Mouse (Mus musculus) ES-E14 (cell line): Measurements from ENCODE around the gene Nol4l. TPM values are rescaled to one million over a fixed set of nuclear protein-coding genes. Genes with fewer than 3 reads are reported as not detected.

Experiments
- DNase-seq: peaks from one replicate; pipeline ENCODE4 v3.0.0-alpha.2; 2013; ENCODE audit warnings: low read depth, low spot score
- H3K27ac ChIP-seq: 2 replicates; pipeline ENCODE4 v1.5.1; 2012; ENCODE audit warnings: low read depth, mild to moderate bottlenecking, low read length, moderate library complexity, mixed read lengths; ENCODE audit not compliant: poor library complexity, insufficient read depth, severe bottlenecking
- H3K36me3 ChIP-seq: 2 replicates; pipeline ENCODE4 v1.6.1; 2012; ENCODE audit warnings: mild to moderate bottlenecking, low read length, moderate library complexity, mixed read lengths; ENCODE audit not compliant: control insufficient read depth, poor library complexity, insufficient read depth, severe bottlenecking
- H3K4me1 ChIP-seq, 2 experiments: fragments of 150-350 bp in 1 of 2; sonication (generic) in 1 of 2; 2 replicates each; pipeline ENCODE4 v1.6.1; 2012; ENCODE audit warnings: low read length in 2 of 2, mild to moderate bottlenecking in 1 of 2, mixed read lengths in 1 of 2; ENCODE audit not compliant: control insufficient read depth in 2 of 2, insufficient read depth in 2 of 2, poor library complexity in 1 of 2
- H3K4me3 ChIP-seq, 2 experiments: fragments of 150-350 bp in 1 of 2; sonication (generic) in 1 of 2; 2 replicates each; pipeline ENCODE4 v1.5.1; 2012; ENCODE audit warnings: low read length in 2 of 2, low read depth in 1 of 2, mild to moderate bottlenecking in 1 of 2, mixed read lengths in 1 of 2; ENCODE audit not compliant: insufficient read depth in 1 of 2, poor library complexity in 1 of 2, severe bottlenecking in 1 of 2
- H3K9ac ChIP-seq: 2 replicates; pipeline ENCODE4 v1.6.1; 2012; ENCODE audit warnings: low read depth, mild to moderate bottlenecking, low read length, mixed read lengths; ENCODE audit not compliant: poor library complexity, insufficient read depth, severe bottlenecking
- H3K9me3 ChIP-seq: fragments of 150-350 bp; sonication (generic); 2 replicates; pipeline ENCODE4 v1.6.1; 2012; ENCODE audit warnings: low read depth, mild to moderate bottlenecking, low read length; ENCODE audit not compliant: control insufficient read depth, insufficient read depth
- CHD2 ChIP-seq: IDR thresholded peaks from 2 replicates; pipeline ENCODE4 v1.6.1; 2014; ENCODE audit warnings: mild to moderate bottlenecking, low read depth, low read length, inconsistent platforms
- HCFC1 ChIP-seq: IDR thresholded peaks from 2 replicates; pipeline ENCODE4 v1.6.1; 2012; ENCODE audit warnings: low read length, inconsistent platforms, borderline replicate concordance; ENCODE audit not compliant: insufficient read depth
- MAFK ChIP-seq: IDR thresholded peaks from 2 replicates; pipeline ENCODE4 v1.6.1; 2014; ENCODE audit warnings: mild to moderate bottlenecking, low read depth, low read length, inconsistent platforms; ENCODE audit not compliant: insufficient read depth
- ZC3H11A ChIP-seq: IDR thresholded peaks from 2 replicates; pipeline ENCODE4 v1.6.1; 2012; ENCODE audit warnings: low read depth, mild to moderate bottlenecking, inconsistent platforms, low read length, borderline replicate concordance
- ZNF384 ChIP-seq: IDR thresholded peaks from 2 replicates; pipeline ENCODE4 v1.6.1; 2012; ENCODE audit warnings: low read depth, low read length, inconsistent platforms
- in situ Hi-C, 2 experiments: fragments of 600-800 bp; cut with MboI; formaldehyde crosslinking; loops; one replicate each; pipeline ENCODE4 v1.15.1; 2025; ENCODE audit warnings: low sequenced_read_pairs in 2 of 2, inconsistent platforms in 1 of 2; ENCODE audit not compliant: unreplicated experiment in 2 of 2
- total RNA-seq: library from RNA; depleted of rRNA; stranded (reverse); fragments of 300-350 nt; gene quantifications from 2 replicates; pipeline ENCODE4 v1.2.3, GENCODE M21; 2012

The Nol4l gene
- total RNA-seq, 1 experiment, result 3.8 TPM

DNA sequence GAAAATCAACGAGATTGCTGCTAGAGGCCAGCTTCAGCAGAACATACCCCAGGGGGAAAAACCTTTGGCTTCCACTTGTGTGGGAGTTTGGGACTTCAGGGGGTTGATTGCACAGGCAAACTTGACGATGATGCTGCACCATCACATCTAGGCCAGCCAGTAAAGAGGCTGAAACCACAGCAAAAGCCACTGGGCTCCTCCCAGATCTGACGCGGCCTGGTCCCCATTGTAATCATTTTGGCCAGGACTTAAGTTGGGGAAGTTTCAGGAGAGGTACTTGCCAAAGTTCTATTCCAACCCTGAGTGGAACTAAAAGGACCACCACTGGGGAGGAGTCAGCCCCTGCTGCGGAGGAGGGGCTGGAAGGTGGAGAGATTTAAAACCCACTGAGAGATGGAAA, 38.8 kb downstream of the Nol4l start:
- Histone ChIP-seq H3K4me3 (no peak overlapping the region), H3K9me3 (no peaks in the 10 kb centered on the region), H3K36me3 (no peaks in the 10 kb centered on the region), H3K4me1 (peaks cover 2 to 23% of the 10 kb centered on the region in 2 experiments; a peak in 2 of 4 replicates), H3K9ac (no peak overlapping the region), H3K27ac (no peak overlapping the region)
- in situ Hi-C loops, result loop anchor here in 1 of 2 experiments (25.0 kb wide), 1 partner anchor 96 kb away; no protein-coding TSS in a partner anchor
- DNase-seq, result no peak
- TF ChIP-seq ZC3H11A (no peak), ZNF384 (no peak), HCFC1 (no peak), MAFK (no peak), CHD2 (no peak)

DNA sequence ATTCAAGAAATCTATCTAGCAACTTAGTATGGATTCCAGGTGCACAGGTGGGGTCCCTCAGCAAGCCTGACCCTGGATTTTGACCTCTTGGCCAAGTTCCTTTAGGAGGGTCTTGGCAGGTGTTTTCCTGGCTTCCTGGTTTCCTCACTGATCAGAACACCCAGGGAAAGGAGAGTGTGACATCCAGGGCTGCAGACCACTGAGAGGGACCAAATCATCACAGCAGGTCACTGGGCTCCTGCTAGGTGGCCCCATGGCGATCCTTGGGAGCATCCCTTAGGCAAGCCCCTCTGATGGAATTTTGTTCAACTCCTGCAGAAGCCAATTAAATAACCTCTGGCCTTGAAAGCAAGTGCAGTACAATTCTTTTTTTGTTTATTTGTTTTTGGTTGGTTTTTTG, 39.7 kb downstream of the Nol4l start:
- Histone ChIP-seq H3K9ac (no peak overlapping the region), H3K36me3 (no peaks in the 10 kb centered on the region), H3K4me3 (no peak overlapping the region), H3K9me3 (no peaks in the 10 kb centered on the region), H3K27ac (no peak overlapping the region), H3K4me1 (peaks cover 2 to 23% of the 10 kb centered on the region in 2 experiments; a peak in 1 of 4 replicates)
- TF ChIP-seq ZC3H11A (no peak), MAFK (no peak), HCFC1 (no peak), ZNF384 (no peak), CHD2 (no peak)
- no peak for DNase-seq
- in situ Hi-C loops, result loop anchor here in 1 of 2 experiments (25.0 kb wide), 1 partner anchor 97 kb away; no protein-coding TSS in a partner anchor

DNA sequence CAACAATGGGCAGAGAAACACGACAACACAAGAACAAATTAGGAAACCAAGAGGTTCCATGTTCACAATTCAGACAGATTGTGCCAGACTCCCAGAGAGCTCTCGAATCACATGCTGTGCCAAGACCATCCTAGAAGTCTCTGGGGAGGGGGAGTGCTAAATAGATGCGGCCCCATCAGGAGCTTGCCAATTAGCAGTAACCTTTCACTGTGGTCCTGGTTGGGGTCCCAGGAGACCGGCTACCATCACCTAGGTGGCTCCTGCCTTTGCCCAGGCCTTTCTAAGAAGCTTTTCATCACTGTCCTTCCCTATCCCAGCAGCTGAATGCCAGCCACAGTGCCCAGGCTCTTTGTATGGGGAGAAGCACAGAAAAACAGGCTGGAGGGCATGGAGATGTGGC, 45.7 kb downstream of the Nol4l start:
- H3K9me3 ChIP-seq, result no peaks in the 10 kb centered on the region
- H3K4me3 ChIP-seq, result no peak overlapping the region
- H3K36me3 ChIP-seq, result no peaks in the 10 kb centered on the region
- H3K9ac ChIP-seq, result no peak overlapping the region
- no peak for TF ChIP-seq ZNF384
- TF ChIP-seq CHD2, result no peak
- H3K27ac ChIP-seq, result no peak overlapping the region
- in situ Hi-C loops, result loop anchor here (10.0 to 25.0 kb wide), 2 partner anchors 101 to 103 kb away; no protein-coding TSS in a partner anchor
- no peak for DNase-seq
- H3K4me1 ChIP-seq, result peaks cover 0 to 4% of the 10 kb centered on the region in 2 experiments; a peak in 2 of 4 replicates

DNA sequence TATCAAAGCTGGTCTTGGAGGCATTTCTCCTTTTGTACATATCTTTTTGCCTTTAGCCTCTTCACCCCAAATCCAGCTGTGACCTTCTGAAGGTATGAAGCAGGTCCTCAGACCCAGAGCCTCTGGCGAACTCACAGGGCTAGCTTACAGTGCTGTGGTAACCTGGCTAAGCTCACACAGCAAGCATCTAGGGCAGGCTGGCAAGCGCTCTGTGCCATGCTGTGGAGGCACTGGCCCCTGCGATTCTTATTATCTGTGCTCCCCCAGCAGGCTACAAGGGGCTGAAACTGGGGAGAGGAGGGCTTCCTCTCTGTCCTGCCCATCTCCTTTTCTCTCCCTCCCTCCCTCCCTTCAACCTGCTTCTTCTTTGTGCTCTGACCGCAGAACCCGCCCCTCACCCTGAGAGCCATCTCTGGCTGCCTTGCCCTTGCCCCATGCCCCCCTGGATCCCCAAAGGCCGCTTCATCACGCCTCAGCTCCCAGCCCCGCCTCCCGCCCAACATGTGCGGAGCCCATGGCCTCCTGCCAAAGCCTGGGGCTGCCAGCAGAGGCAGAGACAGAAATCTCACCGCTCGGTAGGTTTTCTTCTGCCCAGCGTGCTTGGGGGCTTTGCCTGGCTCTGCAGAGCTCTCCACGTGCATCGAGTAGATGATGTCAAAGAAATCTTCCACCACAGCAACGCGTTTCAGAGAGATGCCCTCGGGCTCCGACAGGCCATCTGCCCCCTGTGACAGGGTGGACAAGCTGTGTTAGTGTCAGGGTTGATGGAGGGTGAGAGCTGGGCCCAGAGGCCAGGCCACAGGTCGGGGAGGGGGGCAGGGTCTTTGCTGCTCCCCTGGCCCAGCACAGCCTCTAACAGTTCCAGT, 46.4 kb downstream of the Nol4l start:
- Histone ChIP-seq H3K9me3 (no peaks in the 10 kb centered on the region), H3K36me3 (no peaks in the 10 kb centered on the region), H3K27ac (no peak overlapping the region), H3K4me3 (peak overlapping the region; percentile 30 to 54; a peak in 2 of 4 replicates), H3K4me1 (peaks cover 0 to 4% of the 10 kb centered on the region in 2 experiments; a peak in 2 of 4 replicates), H3K9ac (peak overlapping the region; percentile 60; the same call in 1 of the 2 replicates)
- DNase-seq, result no peak
- in situ Hi-C loops, result loop anchor here (10.0 to 25.0 kb wide), 2 partner anchors 101 to 104 kb away; no protein-coding TSS in a partner anchor
- TF ChIP-seq HCFC1 (no peak), MAFK (no peak), ZC3H11A (no peak), CHD2 (no peak), ZNF384 (no peak)
